Mouse (Mus musculus) spleen, postnatal 36 days (tissue): ENCODE data around the gene Abl1.

ENCODE experiments used
- DNase-seq, 2 experiments: peaks; one replicate each; pipeline ENCODE4 v3.0.0; 2022; ENCODE audit warnings: low spot score in 2 of 2, mixed read lengths in 1 of 2

Abl1 gene

DNA sequence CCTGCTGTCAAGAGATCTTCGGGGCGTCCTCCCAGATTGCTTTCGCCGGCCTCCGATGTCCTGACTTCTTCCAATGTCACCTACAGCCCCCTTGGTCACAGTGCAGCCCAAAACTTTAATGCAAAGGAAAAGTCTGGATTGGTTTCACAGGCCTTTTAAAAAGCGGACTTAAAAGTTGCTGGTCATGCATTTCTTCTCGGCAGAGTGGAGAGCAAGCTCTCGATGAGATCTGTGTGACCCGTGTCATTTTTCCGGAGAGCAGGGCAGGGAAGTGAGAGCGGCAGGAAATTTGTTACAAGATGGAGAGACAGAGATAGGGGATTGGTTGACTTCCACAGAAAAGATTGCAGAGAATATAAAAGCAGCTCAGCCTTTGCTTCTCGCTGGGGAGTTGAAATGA, 869 bp downstream of the Abl1 start:
- DNase-seq: peak in 1 of 2 experiments; percentile 17

DNA sequence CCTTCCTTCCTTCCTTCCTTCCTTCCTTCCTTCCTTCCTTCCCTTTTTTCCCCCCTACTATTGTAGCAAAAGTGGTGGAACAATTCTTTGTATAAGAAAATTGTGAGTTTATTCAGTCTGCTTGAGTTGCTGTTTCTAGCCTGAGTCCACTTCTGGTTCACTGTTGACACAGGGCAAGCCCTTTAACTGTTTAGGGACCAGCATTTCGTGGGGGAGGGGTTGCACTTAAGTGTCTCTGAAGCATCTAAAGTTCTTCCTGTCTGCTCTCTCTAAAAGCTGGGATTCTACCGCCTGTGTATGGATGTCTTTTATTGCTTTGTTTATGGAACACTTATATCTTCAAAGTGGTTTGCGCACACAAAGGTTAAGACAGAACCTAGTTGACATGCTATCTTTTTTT, 1.9 kb downstream of the Abl1 start:
- DNase-seq: no peak

DNA sequence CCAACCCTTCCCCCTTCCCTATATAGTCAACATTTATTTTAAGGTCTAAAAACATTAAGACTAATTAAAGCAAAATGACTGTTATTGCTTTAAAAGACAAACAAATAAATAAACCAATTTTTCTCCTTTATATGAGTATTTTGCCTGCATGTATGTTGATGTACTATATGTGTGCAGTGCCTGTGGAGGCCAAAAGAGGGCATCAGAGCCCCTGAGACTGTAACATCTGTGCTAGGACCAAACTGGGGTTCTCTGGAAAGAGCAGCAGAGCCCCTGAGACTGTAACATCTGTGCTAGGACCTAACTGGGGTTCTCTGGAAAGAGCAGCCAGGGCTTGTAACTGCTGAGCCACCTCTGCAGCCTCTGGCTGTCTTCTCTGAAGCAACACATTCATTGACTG, 10.0 kb downstream of the Abl1 start:
- no peak for DNase-seq

GRCm38 (mm10) chr2:31700545-31701446, 12.6 kb downstream of the Abl1 start:
- DNase-seq: no peak

DNA sequence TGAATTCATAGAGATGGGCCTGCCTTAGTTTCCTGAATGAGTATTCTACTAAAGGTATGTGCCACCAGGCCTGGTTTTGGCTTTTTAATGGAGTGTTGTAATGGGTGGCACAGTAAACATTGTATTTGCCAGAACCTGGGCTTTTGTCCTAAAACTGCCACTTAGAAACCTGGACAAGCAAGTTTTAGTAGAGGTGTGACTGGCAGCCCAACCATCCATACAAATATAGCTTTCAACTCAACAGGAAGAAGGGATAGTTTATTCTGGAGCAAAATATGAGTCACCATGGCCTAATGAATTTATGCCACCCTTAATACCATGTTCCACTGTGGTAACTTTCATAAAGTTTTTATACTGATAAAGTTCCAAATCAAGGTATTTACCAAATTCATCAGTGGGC, 15.1 kb downstream of the Abl1 start:
- DNase-seq: no peak

GRCm38 (mm10) chr2:31705914-31706313, 17.7 kb downstream of the Abl1 start:
- DNase-seq: no peak

DNA sequence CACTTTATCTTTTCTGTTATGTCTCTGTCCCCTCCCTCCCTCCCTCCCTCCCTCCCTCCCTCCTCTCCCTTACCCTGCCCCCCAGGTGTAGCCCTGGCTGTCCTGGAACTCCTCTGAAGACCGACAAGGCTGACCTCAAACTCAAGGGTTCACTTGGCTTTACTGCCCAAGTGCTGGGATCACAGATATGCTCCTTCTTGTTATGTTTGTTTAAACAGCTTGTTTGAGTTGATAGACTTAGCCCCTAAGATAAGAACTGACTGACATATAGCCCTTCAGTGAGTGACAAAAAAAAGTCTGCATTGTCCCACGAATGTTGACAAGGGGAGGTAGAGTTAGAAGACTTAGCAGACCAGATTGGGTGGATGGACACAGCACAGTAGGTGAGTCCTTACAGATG, 18.4 kb downstream of the Abl1 start:
- no peak for DNase-seq

DNA sequence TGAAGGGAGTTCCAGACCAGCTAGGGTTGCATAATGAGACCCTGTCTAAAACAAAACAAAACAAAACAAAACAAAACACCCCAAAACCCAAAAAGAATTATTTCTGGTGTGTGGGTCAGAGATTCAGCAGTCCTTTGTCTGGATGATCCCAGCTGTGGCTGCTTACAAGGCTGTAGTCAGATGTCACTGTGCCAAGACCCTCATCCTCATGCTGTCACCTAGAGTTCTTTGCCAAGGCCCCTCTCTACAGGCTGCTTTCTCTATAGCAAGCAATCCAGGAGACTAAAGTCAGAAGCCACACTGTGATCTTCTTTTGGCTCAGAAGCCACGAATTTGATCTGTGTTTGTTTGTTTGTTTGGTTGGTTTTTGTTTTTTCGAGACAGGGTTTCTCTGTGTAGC, 24.5 kb downstream of the Abl1 start:
- no peak for DNase-seq

- no peak for DNase-seq
These were observed 25.6 kb downstream of the Abl1 start for GRCm38 (mm10) chr2:31713813-31714212.

GRCm38 (mm10) chr2:31714780-31715179, 26.6 kb downstream of the Abl1 start:
- no peak for DNase-seq

GRCm38 (mm10) chr2:31715985-31716384, 27.8 kb downstream of the Abl1 start:
- no peak for DNase-seq

DNA sequence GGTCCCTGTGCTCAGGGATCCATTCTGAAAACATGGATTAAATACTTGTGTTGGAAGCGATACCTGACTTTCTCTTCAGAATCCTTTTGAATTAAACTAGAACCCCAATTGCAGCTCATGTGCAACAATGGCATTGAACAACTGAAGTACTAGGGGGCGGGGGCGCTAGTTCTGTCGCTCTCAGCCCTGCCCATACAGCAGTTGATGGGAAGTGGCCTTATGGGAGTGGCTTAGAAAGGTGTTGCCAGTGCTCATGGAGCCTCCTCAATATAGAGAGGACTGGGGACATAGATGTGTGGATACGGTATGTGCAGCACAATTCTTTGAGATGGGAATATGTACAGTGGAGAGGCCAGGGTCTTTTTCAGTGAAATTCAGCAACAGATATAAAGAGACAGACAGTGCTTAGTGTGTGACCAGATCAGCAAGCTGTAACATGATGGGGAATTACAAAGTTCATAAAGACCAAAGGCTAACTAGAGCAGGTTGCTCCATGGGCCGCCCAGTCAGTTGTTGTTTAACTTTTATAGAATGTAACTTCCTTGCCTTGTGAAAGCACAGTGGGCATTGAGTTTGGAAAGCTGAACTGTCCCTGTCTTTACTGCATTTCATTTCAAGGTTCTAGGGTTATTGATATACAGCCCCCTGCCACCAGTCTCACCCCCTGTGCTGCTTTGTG, 31.2 kb downstream of the Abl1 start:
- DNase-seq: no peak

- DNase-seq: no peak
These were observed 31.8 kb downstream of the Abl1 start for GRCm38 (mm10) chr2:31719944-31720343.

DNA sequence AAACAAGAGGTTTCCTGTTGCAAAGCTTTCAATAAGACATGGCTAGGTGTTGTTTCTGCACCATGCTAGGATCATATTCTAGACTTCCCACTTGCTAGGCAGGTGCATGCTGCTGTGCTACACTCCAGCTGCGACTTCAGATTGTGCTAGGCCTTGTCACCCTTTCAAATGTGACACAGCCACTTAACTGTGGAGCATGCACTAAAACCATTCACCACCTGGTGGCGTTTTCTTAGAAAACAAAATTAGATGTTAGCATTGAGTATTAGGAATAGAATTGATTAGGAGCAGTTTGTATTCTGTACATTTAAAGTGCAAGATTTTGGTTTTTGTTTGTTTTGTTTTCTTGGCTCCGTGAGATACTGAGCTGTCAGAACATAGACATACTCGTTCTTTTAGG, 32.6 kb downstream of the Abl1 start:
- DNase-seq: no peak

DNA sequence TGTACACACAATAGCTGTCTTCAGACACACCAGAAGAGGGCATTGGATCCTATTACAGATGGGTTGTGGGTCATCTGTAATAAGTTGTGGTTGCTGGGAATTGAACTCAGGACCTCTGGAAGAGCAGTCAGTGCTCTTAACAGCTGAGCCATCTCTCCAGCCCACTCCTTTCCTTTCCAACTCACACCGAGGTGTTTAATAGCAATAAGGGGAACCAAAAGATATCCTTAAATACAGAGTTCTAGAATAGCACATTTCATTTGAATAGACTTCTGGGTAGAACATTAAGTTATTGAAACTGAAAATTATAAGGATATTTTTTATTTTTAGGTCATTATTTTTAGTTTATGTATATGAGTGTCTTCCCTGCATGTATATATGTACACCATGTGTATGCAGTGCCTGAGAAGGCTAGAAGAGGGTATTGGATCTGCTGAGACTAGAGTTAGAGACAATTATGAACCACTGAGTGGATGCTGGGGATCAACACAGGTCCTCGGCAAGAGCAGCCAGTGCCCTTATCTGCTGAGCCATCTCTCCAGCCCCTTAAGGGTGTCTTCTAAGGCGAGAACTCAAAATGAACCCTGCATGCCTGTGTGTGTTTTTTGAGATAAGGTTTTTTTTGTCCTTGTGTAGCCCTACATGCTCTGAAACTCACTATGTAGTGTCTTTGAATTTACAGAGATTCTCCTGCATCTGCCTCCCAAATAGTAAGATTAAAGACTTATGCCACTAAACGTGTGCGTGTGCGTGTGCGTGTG, 36.7 kb downstream of the Abl1 start:
- DNase-seq: no peak

DNA sequence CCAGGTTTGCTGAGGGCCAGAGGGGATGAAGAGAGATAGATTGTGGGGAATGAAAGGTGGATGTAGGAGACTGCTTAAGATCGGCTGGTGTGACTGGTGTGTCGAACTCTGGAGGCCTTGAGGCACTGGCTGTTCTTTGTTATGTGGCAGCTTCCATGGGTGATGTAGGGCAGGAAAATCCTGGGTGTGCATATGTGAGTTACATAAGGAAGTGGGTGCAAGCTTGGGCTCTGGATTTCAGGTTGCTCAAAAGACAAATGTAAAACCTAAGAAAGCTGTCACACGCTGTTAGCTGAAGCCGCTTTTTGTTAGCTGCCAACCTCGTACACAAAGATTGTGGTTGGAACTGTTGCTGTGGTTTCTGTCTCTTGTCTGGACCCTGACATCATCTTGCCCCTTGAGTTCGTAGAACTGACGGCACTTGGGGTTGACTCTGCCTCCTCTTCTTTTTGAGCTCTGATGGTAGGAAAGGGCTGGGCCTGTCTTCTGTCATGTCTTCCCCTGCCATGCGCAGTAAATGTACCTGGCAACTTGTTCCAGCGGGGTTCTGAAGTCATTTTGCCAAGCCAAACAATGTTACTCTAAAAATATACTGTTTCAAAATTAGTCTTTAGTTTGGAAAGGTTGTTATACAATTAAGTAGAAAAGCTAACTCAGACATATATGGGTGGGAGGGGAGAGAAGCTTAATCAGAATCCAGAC, 39.6 kb downstream of the Abl1 start:
- no peak for DNase-seq

- no peak for DNase-seq
These were observed 42.5 kb downstream of the Abl1 start for GRCm38 (mm10) chr2:31730640-31731039.

DNA sequence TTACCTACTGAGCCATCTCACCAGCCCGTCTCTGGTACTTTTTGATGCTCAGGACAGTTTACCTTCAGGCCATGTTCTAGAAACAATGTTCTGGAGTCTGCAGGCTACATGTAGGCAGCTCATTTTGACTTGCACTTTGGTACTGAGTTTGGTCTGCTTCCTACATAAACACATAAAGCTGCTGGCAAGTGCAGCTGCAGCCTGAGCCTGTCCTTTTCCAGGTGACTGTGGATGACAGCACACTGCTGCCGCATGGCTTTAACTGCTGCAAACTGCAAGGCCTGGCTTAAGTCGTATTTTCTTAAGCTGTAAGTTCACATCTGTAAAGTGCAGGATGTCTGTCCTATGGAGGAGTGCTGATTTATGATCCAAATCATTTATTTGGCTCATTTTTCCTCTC, 44.3 kb downstream of the Abl1 start:
- no peak for DNase-seq

DNA sequence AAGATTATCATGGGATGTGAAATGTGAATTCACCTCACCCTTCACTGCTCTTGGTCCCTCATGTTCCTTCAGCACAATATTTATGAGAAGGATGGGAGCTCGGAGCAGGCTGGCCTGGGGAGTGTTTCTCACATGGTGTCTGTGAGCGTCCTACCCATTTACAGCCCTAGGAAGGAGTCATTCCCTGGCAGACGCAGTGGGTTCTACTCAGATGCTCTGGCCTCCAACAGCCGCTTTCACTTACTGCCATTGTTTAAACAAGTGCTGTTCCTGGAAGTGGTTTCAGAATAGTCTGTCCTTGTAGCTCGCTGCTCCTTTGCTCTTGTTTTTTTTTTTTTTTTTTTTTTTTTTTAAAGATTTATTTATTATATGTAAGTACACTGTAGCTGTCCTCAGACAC, 45.4 kb downstream of the Abl1 start:
- no peak for DNase-seq

- DNase-seq: no peak
These were observed 50.9 kb downstream of the Abl1 start for GRCm38 (mm10) chr2:31739041-31739440.

DNA sequence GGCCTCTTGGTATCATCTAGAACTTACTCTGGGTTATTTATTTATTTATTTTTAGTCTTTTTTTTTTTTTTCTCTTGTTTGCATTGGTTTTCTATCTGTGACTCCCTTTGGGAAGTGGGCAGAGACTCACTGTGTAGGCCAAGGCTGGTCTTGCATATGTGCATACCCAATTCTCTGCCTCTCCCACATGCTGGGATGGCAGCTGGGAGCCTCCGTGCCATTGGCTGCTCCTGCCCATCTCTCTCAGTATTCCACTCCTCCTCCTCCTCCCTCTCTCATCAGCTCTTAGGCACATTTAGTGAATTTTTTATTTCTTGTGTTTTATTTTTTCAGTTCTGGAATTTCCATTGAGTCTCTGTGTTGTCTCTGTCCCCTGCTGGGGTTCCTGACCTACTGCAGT, 53.6 kb downstream of the Abl1 start:
- no peak for DNase-seq

- no peak for DNase-seq
These were observed 54.0 kb downstream of the Abl1 start for GRCm38 (mm10) chr2:31742134-31742533.
